In genomic region chr17:45591701-45592605, GRCm38 (mm10) we compare ENCODE assay signal across 8 mouse cellular contexts. TPM values are rescaled to one million over a fixed set of nuclear protein-coding genes. Genes with fewer than 3 reads are reported as not detected.
DNase-seq lines count a peak whose midpoint lies in the region; ATAC-seq lines count a peak whose summit lies in the region.

No protein-coding gene starts in this region.

- no peak for DNase-seq in midbrain, embryonic 11.5 days (ENCODE audit: low spot score, missing footprints)
- DNase-seq in cerebellum, adult 9-10 months: peak; percentile 61
- DNase-seq in heart, embryonic 10.5 days (ENCODE audit: low spot score): no peak
- no peak for DNase-seq in right cerebral cortex, postnatal 4 days
- no peak for DNase-seq in embryo, embryonic 9.5 days (ENCODE audit: extremely low spot score)

- H3K4me1 ChIP-seq in midbrain, embryonic 11.5 days (ENCODE audit: control insufficient read depth, insufficient read depth, low read length): peaks cover 27% of the 10 kb centered on the region
- peaks cover 44% of the 10 kb centered on the region for H3K4me1 ChIP-seq in midbrain, embryonic 15.5 days
- peaks cover 60% of the 10 kb centered on the region for H3K4me1 ChIP-seq in heart, embryonic 10.5 days
- H3K4me1 ChIP-seq in kidney, embryonic 14.5 days (ENCODE audit: control insufficient read depth, insufficient read depth, low read length): peaks cover 50% of the 10 kb centered on the region
- peaks cover 47% of the 10 kb centered on the region for H3K4me1 ChIP-seq in neural tube, embryonic 12.5 days

- peaks cover 2% of the 10 kb centered on the region; the same call in 1 of the 2 replicates for H3K36me3 ChIP-seq in midbrain, embryonic 11.5 days (ENCODE audit: control insufficient read depth, insufficient read depth, low read length)
- H3K36me3 ChIP-seq in midbrain, embryonic 15.5 days (replicated peaks): no peaks in the 10 kb centered on the region
- peaks cover 28% of the 10 kb centered on the region for H3K36me3 ChIP-seq in heart, embryonic 10.5 days
- H3K36me3 ChIP-seq in kidney, embryonic 14.5 days (ENCODE audit: control insufficient read depth, insufficient read depth, low read length): peaks cover 12% of the 10 kb centered on the region; the same call in 1 of the 2 replicates
- H3K36me3 ChIP-seq in neural tube, embryonic 12.5 days: peaks cover 5% of the 10 kb centered on the region; the same call in 1 of the 2 replicates

- peak overlapping the region; percentile 27 for H3K9ac ChIP-seq in midbrain, embryonic 11.5 days (ENCODE audit: low read length)
- H3K9ac ChIP-seq in midbrain, embryonic 15.5 days: no peak overlapping the region
- H3K9ac ChIP-seq in kidney, embryonic 14.5 days (ENCODE audit: low read depth, low read length): peak overlapping the region; percentile 25; the same call in 1 of the 2 replicates
- H3K9ac ChIP-seq in neural tube, embryonic 12.5 days: 0 out of 2 replicates have a peak overlapping the region, but pooled peaks have one; percentile 29

- H3K27ac ChIP-seq in midbrain, embryonic 11.5 days (ENCODE audit: low read depth, low read length): no peak overlapping the region
- H3K27ac ChIP-seq in midbrain, embryonic 15.5 days: no peak overlapping the region
- peak overlapping the region; percentile 80 for H3K27ac ChIP-seq in heart, embryonic 10.5 days
- no peak overlapping the region for H3K27ac ChIP-seq in kidney, embryonic 14.5 days (ENCODE audit: low read depth, low read length)
- no peak overlapping the region for H3K27ac ChIP-seq in neural tube, embryonic 12.5 days

- 56% methylated on average over 16 of the region's 16 CpGs for WGBS in midbrain, embryonic 11.5 days
- 50% methylated on average over 16 of the region's 16 CpGs for WGBS in midbrain, embryonic 15.5 days
- WGBS in heart, embryonic 10.5 days: 44% methylated on average over 16 of the region's 16 CpGs
- WGBS in kidney, embryonic 14.5 days: 46% methylated on average over 16 of the region's 16 CpGs
- WGBS in neural tube, embryonic 12.5 days: 64% methylated on average over 16 of the region's 16 CpGs

- H3K9me3 ChIP-seq in midbrain, embryonic 11.5 days (ENCODE audit: control insufficient read depth, low read length): no peaks in the 10 kb centered on the region
- H3K9me3 ChIP-seq in midbrain, embryonic 15.5 days: no peaks in the 10 kb centered on the region
- no peaks in the 10 kb centered on the region for H3K9me3 ChIP-seq in heart, embryonic 10.5 days
- no peaks in the 10 kb centered on the region for H3K9me3 ChIP-seq in kidney, embryonic 14.5 days (ENCODE audit: control insufficient read depth, low read length)
- H3K9me3 ChIP-seq in neural tube, embryonic 12.5 days: no peaks in the 10 kb centered on the region

- no peak for ATAC-seq in midbrain, embryonic 11.5 days (ENCODE audit: low FRiP score)
- no peak for ATAC-seq in midbrain, embryonic 15.5 days (replicated peaks)
- ATAC-seq in kidney, embryonic 14.5 days (ENCODE audit: low FRiP score, low TSS enrichment): no peak
- ATAC-seq in neural tube, embryonic 12.5 days (ENCODE audit: low FRiP score, low read depth): no peak

- H3K27me3 ChIP-seq in midbrain, embryonic 11.5 days (ENCODE audit: control insufficient read depth, insufficient read depth, low read length): peaks cover 21% of the 10 kb centered on the region
- peaks cover 12% of the 10 kb centered on the region for H3K27me3 ChIP-seq in midbrain, embryonic 15.5 days (replicated peaks)
- H3K27me3 ChIP-seq in heart, embryonic 10.5 days (ENCODE audit: insufficient read depth, poor library complexity, severe bottlenecking): peaks cover 40% of the 10 kb centered on the region
- H3K27me3 ChIP-seq in kidney, embryonic 14.5 days (ENCODE audit: control insufficient read depth, insufficient read depth, low read length): peaks cover 3% of the 10 kb centered on the region; the same call in 1 of the 2 replicates
- H3K27me3 ChIP-seq in neural tube, embryonic 12.5 days (replicated peaks): peaks cover 22% of the 10 kb centered on the region

- H3K4me3 ChIP-seq in midbrain, embryonic 11.5 days (ENCODE audit: low read depth, low read length): no peak overlapping the region
- no peak overlapping the region for H3K4me3 ChIP-seq in midbrain, embryonic 15.5 days
- peak overlapping the region; percentile 77 for H3K4me3 ChIP-seq in heart, embryonic 10.5 days
- H3K4me3 ChIP-seq in kidney, embryonic 14.5 days (ENCODE audit: low read length): no peak overlapping the region; the same call in 1 of the 2 replicates
- no peak overlapping the region for H3K4me3 ChIP-seq in neural tube, embryonic 12.5 days

- H3K4me2 ChIP-seq in midbrain, embryonic 11.5 days: peak overlapping the region; percentile 9; the same call in 1 of the 2 replicates
- H3K4me2 ChIP-seq in midbrain, embryonic 15.5 days: no peak overlapping the region
- peak overlapping the region; percentile 9 for H3K4me2 ChIP-seq in kidney, embryonic 14.5 days (replicated peaks; ENCODE audit: low read depth, low read length)
- H3K4me2 ChIP-seq in neural tube, embryonic 12.5 days (replicated peaks): peak overlapping the region; percentile 29

RNA-seq across cellular contexts. Expression of gene Slc29a1, which starts 7.5 kb away (rescaled TPM):
- polyA plus RNA-seq in midbrain, embryonic 11.5 days (2014; fragmentation: Nextera tagmentation; extraction: Ambion mirVana): 45.1 and 46.8 TPM in 2 replicates
- polyA plus RNA-seq in midbrain, embryonic 15.5 days (2015; fragmentation: Nextera tagmentation; extraction: Ambion mirVana): 30.7 and 33.0 TPM in 2 replicates
- polyA plus RNA-seq in heart, embryonic 10.5 days (2016; fragmentation: Nextera tagmentation; extraction: Ambion mirVana): 75.0 and 75.1 TPM in 2 replicates
- polyA plus RNA-seq in kidney, embryonic 14.5 days (2014; fragmentation: Nextera tagmentation; extraction: Ambion mirVana): 61.4 and 83.5 TPM in 2 replicates
- 44.7 and 47.9 TPM in 2 replicates for polyA plus RNA-seq in neural tube, embryonic 12.5 days (2016; fragmentation: Nextera tagmentation; extraction: Ambion mirVana)

RNA-seq across cellular contexts. Expression of gene Mymx, which starts 9.9 kb away (rescaled TPM):
- polyA plus RNA-seq in midbrain, embryonic 11.5 days (2014; fragmentation: Nextera tagmentation; extraction: Ambion mirVana): 0.21 TPM in 1 of 2 replicates, not detected in the other
- polyA plus RNA-seq in midbrain, embryonic 15.5 days (2015; fragmentation: Nextera tagmentation; extraction: Ambion mirVana): not detected in 2 replicates
- 0.31 and 0.41 TPM in 2 replicates for polyA plus RNA-seq in heart, embryonic 10.5 days (2016; fragmentation: Nextera tagmentation; extraction: Ambion mirVana)
- polyA plus RNA-seq in kidney, embryonic 14.5 days (2014; fragmentation: Nextera tagmentation; extraction: Ambion mirVana): 4.2 and 5.1 TPM in 2 replicates
- polyA plus RNA-seq in neural tube, embryonic 12.5 days (2016; fragmentation: Nextera tagmentation; extraction: Ambion mirVana): 4.4 and 6.8 TPM in 2 replicates

RNA-seq across cellular contexts. Expression of gene Hsp90ab1, which starts 18.9 kb away (rescaled TPM):
- 1,614 and 1,690 TPM in 2 replicates for polyA plus RNA-seq in midbrain, embryonic 11.5 days (2014; fragmentation: Nextera tagmentation; extraction: Ambion mirVana)
- 1,488 and 1,537 TPM in 2 replicates for polyA plus RNA-seq in midbrain, embryonic 15.5 days (2015; fragmentation: Nextera tagmentation; extraction: Ambion mirVana)
- polyA plus RNA-seq in heart, embryonic 10.5 days (2016; fragmentation: Nextera tagmentation; extraction: Ambion mirVana): 1,633 and 1,893 TPM in 2 replicates
- 1,653 and 1,961 TPM in 2 replicates for polyA plus RNA-seq in kidney, embryonic 14.5 days (2014; fragmentation: Nextera tagmentation; extraction: Ambion mirVana)
- 1,381 and 1,470 TPM in 2 replicates for polyA plus RNA-seq in neural tube, embryonic 12.5 days (2016; fragmentation: Nextera tagmentation; extraction: Ambion mirVana)

RNA-seq across cellular contexts. Expression of gene Slc35b2, which starts 28.3 kb away (rescaled TPM):
- polyA plus RNA-seq in midbrain, embryonic 11.5 days (2014; fragmentation: Nextera tagmentation; extraction: Ambion mirVana): 97.2 and 102 TPM in 2 replicates
- polyA plus RNA-seq in midbrain, embryonic 15.5 days (2015; fragmentation: Nextera tagmentation; extraction: Ambion mirVana): 85.5 and 93.4 TPM in 2 replicates
- polyA plus RNA-seq in heart, embryonic 10.5 days (2016; fragmentation: Nextera tagmentation; extraction: Ambion mirVana): 107 and 118 TPM in 2 replicates
- 122 and 140 TPM in 2 replicates for polyA plus RNA-seq in kidney, embryonic 14.5 days (2014; fragmentation: Nextera tagmentation; extraction: Ambion mirVana)
- polyA plus RNA-seq in neural tube, embryonic 12.5 days (2016; fragmentation: Nextera tagmentation; extraction: Ambion mirVana): 87.6 and 90.5 TPM in 2 replicates

RNA-seq across cellular contexts. Expression of gene Nfkbie, which starts 36.5 kb away (rescaled TPM):
- polyA plus RNA-seq in midbrain, embryonic 11.5 days (2014; fragmentation: Nextera tagmentation; extraction: Ambion mirVana): 7.8 and 9.0 TPM in 2 replicates
- 3.5 and 5.3 TPM in 2 replicates for polyA plus RNA-seq in midbrain, embryonic 15.5 days (2015; fragmentation: Nextera tagmentation; extraction: Ambion mirVana)
- 2.8 and 3.7 TPM in 2 replicates for polyA plus RNA-seq in heart, embryonic 10.5 days (2016; fragmentation: Nextera tagmentation; extraction: Ambion mirVana)
- polyA plus RNA-seq in kidney, embryonic 14.5 days (2014; fragmentation: Nextera tagmentation; extraction: Ambion mirVana): 3.5 and 4.8 TPM in 2 replicates
- polyA plus RNA-seq in neural tube, embryonic 12.5 days (2016; fragmentation: Nextera tagmentation; extraction: Ambion mirVana): 7.4 and 7.5 TPM in 2 replicates
